Mouse (Mus musculus): ENCODE data around the gene Zfp324. TPM values are rescaled to one million over a fixed set of nuclear protein-coding genes. Genes with fewer than 3 reads are reported as not detected.

Zfp324 gene
- total RNA-seq, 2 experiments from 2014 or later = 0.42 to 1.7 TPM

- peak; percentile 75 for ATAC-seq (replicated peaks; ENCODE audit: low FRiP score, poor library complexity, severe bottlenecking)
Observed at GRCm38 (mm10) chr7:12961511-12962141, 4.0 kb upstream of the Zfp324 start.

GRCm38 (mm10) chr7:12966104-12966845 is 637 bp downstream of the Zfp324 start:
- peak; percentile 82 for ATAC-seq (replicated peaks; ENCODE audit: low FRiP score, poor library complexity, severe bottlenecking)

- ATAC-seq (replicated peaks; ENCODE audit: low FRiP score, poor library complexity, severe bottlenecking) = no peak
Observed at GRCm38 (mm10) chr7:12970906-12971305, 5.3 kb downstream of the Zfp324 start.

- peak; percentile 94 for ATAC-seq (replicated peaks; ENCODE audit: low FRiP score, poor library complexity, severe bottlenecking)
Observed at GRCm38 (mm10) chr7:12977682-12978389, 12.2 kb downstream of the Zfp324 start, which contains the start of gene Zfp446. Gene Zfp446 (plus strand): TSS chr7:12977848.

- ATAC-seq (replicated peaks; ENCODE audit: low FRiP score, poor library complexity, severe bottlenecking) = no peak
Observed at GRCm38 (mm10) chr7:12978931-12979722, 13.5 kb downstream of the Zfp324 start.

GRCm38 (mm10) chr7:12979776-12980175 is 14.1 kb downstream of the Zfp324 start:
- ATAC-seq (replicated peaks; ENCODE audit: low FRiP score, poor library complexity, severe bottlenecking) = no peak

GRCm38 (mm10) chr7:12980291-12980690 is 14.7 kb downstream of the Zfp324 start:
- ATAC-seq (replicated peaks; ENCODE audit: low FRiP score, poor library complexity, severe bottlenecking) = no peak

GRCm38 (mm10) chr7:12985724-12986123 is 20.1 kb downstream of the Zfp324 start:
- ATAC-seq (replicated peaks; ENCODE audit: low FRiP score, poor library complexity, severe bottlenecking) = no peak

GRCm38 (mm10) chr7:12986906-12987305 is 21.3 kb downstream of the Zfp324 start:
- no peak for ATAC-seq (replicated peaks; ENCODE audit: low FRiP score, poor library complexity, severe bottlenecking)

- ATAC-seq (replicated peaks; ENCODE audit: low FRiP score, poor library complexity, severe bottlenecking) = peak; percentile 74
Observed at GRCm38 (mm10) chr7:12987409-12988189, 22.0 kb downstream of the Zfp324 start.

- ATAC-seq (replicated peaks; ENCODE audit: low FRiP score, poor library complexity, severe bottlenecking) = no peak
Observed at GRCm38 (mm10) chr7:12992222-12992621, 26.6 kb downstream of the Zfp324 start.

- ATAC-seq (replicated peaks; ENCODE audit: low FRiP score, poor library complexity, severe bottlenecking) = no peak
Observed at GRCm38 (mm10) chr7:12993148-12993547, 27.5 kb downstream of the Zfp324 start.

GRCm38 (mm10) chr7:12995862-12996261 is 30.2 kb downstream of the Zfp324 start:
- no peak for ATAC-seq (replicated peaks; ENCODE audit: low FRiP score, poor library complexity, severe bottlenecking)

- no peak for ATAC-seq (replicated peaks; ENCODE audit: low FRiP score, poor library complexity, severe bottlenecking)
Observed at GRCm38 (mm10) chr7:12997230-12997629, 31.6 kb downstream of the Zfp324 start.

GRCm38 (mm10) chr7:12998053-12998452 is 32.4 kb downstream of the Zfp324 start, which contains the start of gene Slc27a5:
Gene Slc27a5 (minus strand): TSS chr7:12998192.
- ATAC-seq (replicated peaks; ENCODE audit: low FRiP score, poor library complexity, severe bottlenecking) = no peak

- ATAC-seq (replicated peaks; ENCODE audit: low FRiP score, poor library complexity, severe bottlenecking) = no peak
Observed at GRCm38 (mm10) chr7:12998851-12999250, 33.2 kb downstream of the Zfp324 start, which contains the start of gene Trim28. Gene Trim28 (plus strand): TSS chr7:12999114.

GRCm38 (mm10) chr7:13001584-13001983 is 35.9 kb downstream of the Zfp324 start:
- no peak for ATAC-seq (replicated peaks; ENCODE audit: low FRiP score, poor library complexity, severe bottlenecking)

GRCm38 (mm10) chr7:13003380-13003779 is 37.7 kb downstream of the Zfp324 start:
- no peak for ATAC-seq (replicated peaks; ENCODE audit: low FRiP score, poor library complexity, severe bottlenecking)

GRCm38 (mm10) chr7:13006011-13006410 is 40.4 kb downstream of the Zfp324 start:
- ATAC-seq (replicated peaks; ENCODE audit: low FRiP score, poor library complexity, severe bottlenecking) = no peak
